9 mouse cellular contexts compared by ENCODE assay signal in genomic region chr12:108834786-108835185, GRCm38 (mm10). TPM values are rescaled to one million over a fixed set of nuclear protein-coding genes. Genes with fewer than 3 reads are reported as not detected.
DNase-seq lines count a peak whose midpoint lies in the region; ATAC-seq lines count a peak whose summit lies in the region.
"Had no signal": no experiment of that assay in that cellular context is flagged by ENCODE, and none has a peak within 500 bp of the region (broad histone marks: within the 10 kb centered on the region; RNA-seq: fewer than 3 reads in every experiment).

No protein-coding gene starts in this region.

- no peak for ATAC-seq in forebrain, embryonic 16.5 days
- no peak for ATAC-seq in lung, embryonic 15.5 days (ENCODE audit: borderline replicate concordance, extremely low read depth, low FRiP score, low TSS enrichment)
- ATAC-seq in CD4-positive, CD25-positive, alpha-beta regulatory T cell, adult 4 months: no peak

- no peaks in the 10 kb centered on the region for H3K27me3 ChIP-seq in forebrain, embryonic 16.5 days (replicated peaks; ENCODE audit: control insufficient read depth, insufficient read depth, low read length)
- H3K27me3 ChIP-seq in lung, embryonic 15.5 days: no peaks in the 10 kb centered on the region

- WGBS in forebrain, embryonic 16.5 days: 28% methylated on average over 5 of the region's 5 CpGs
- 30% methylated on average over 5 of the region's 5 CpGs for WGBS in lung, embryonic 15.5 days

- no peaks in the 10 kb centered on the region for H3K9me3 ChIP-seq in forebrain, embryonic 16.5 days (ENCODE audit: control insufficient read depth, low read length)
- H3K9me3 ChIP-seq in lung, embryonic 15.5 days: no peaks in the 10 kb centered on the region

- peak overlapping the region; percentile 93 for H3K4me3 ChIP-seq in forebrain, embryonic 16.5 days (replicated peaks; ENCODE audit: low read length)
- peak overlapping the region; percentile 76 for H3K4me3 ChIP-seq in lung, embryonic 15.5 days

- H3K27ac ChIP-seq in forebrain, embryonic 16.5 days (ENCODE audit: low read length): no peak overlapping the region
- H3K27ac ChIP-seq in lung, embryonic 15.5 days: no peak overlapping the region
- H3K27ac ChIP-seq: macrophage had no signal

- H3K4me1 ChIP-seq in forebrain, embryonic 16.5 days (replicated peaks; ENCODE audit: control insufficient read depth, insufficient read depth, low read length): peaks cover 42% of the 10 kb centered on the region
- peaks cover 48% of the 10 kb centered on the region for H3K4me1 ChIP-seq in lung, embryonic 15.5 days

- H3K4me2 ChIP-seq in forebrain, embryonic 16.5 days (ENCODE audit: low read length): peak overlapping the region; percentile 88
- peak overlapping the region; percentile 94 for H3K4me2 ChIP-seq in lung, embryonic 15.5 days

- no peaks in the 10 kb centered on the region for H3K36me3 ChIP-seq in forebrain, embryonic 16.5 days (ENCODE audit: control insufficient read depth, insufficient read depth)
- 0 out of 2 replicates have a peak, but pooled peaks cover 2% of the 10 kb centered on the region for H3K36me3 ChIP-seq in lung, embryonic 15.5 days

- peak overlapping the region; percentile 84 for H3K9ac ChIP-seq in forebrain, embryonic 16.5 days (replicated peaks; ENCODE audit: low read depth, low read length)
- peak overlapping the region; percentile 62; the same call in 1 of the 2 replicates for H3K9ac ChIP-seq in lung, embryonic 15.5 days

- peak; percentile 4 for DNase-seq in gastrocnemius, postnatal 10 days
- DNase-seq in gastrocnemius, postnatal 4 days (ENCODE audit: low spot score in 2 of 2): no peak
- peak; percentile 66 for DNase-seq in brain, adult 2 months (ENCODE audit: low read depth, low spot score)
- no peak for DNase-seq in right cerebral cortex, postnatal 4 days
- DNase-seq in embryo, embryonic 9.5 days (ENCODE audit: extremely low spot score): no peak

RNA-seq across cellular contexts. Expression of gene Slc25a29, which starts 0.9 kb away (rescaled TPM):
- 1 to 10 TPM; 4.6 to 4.7 TPM for total RNA-seq in gastrocnemius, postnatal 10 days (2021)
- total RNA-seq in gastrocnemius, postnatal 4 days (2021): 1 to 10 TPM; 3.4 to 5.6 TPM
- polyA plus RNA-seq in forebrain, embryonic 16.5 days (2015; fragmentation: Nextera tagmentation; extraction: Ambion mirVana): 27.6 and 28.6 TPM in 2 replicates
- polyA plus RNA-seq in lung, embryonic 15.5 days (2015; fragmentation: Nextera tagmentation; extraction: Ambion mirVana): 8.0 and 8.6 TPM in 2 replicates
- 1 to 10 TPM; 3.0 to 3.8 TPM for polyA plus RNA-seq in CD4-positive, CD25-positive, alpha-beta regulatory T cell, adult 4 months (2017; shearing (Covaris generic))

RNA-seq across cellular contexts. Expression of gene Slc25a47, which starts 1.1 kb away (rescaled TPM):
- 1 to 10 TPM; 5.2 to 9.1 TPM for total RNA-seq in gastrocnemius, postnatal 10 days (2021)
- 10 to 100 TPM in 1 of 2 experiments, 1 to 10 TPM in 1; 8.6 to 10.5 TPM for total RNA-seq in gastrocnemius, postnatal 4 days (2021)
- polyA plus RNA-seq in forebrain, embryonic 16.5 days (2015; fragmentation: Nextera tagmentation; extraction: Ambion mirVana): 13.5 and 19.1 TPM in 2 replicates
- polyA plus RNA-seq in lung, embryonic 15.5 days (2015; fragmentation: Nextera tagmentation; extraction: Ambion mirVana): 9.7 and 10.1 TPM in 2 replicates
- polyA plus RNA-seq in CD4-positive, CD25-positive, alpha-beta regulatory T cell, adult 4 months (2017; shearing (Covaris generic)): 1 to 10 TPM; 1.2 to 2.6 TPM

RNA-seq across cellular contexts. Expression of gene Yy1, which starts 42.0 kb away (rescaled TPM):
- total RNA-seq in gastrocnemius, postnatal 10 days (2021): 10 to 100 TPM; 25.0 to 35.5 TPM
- 10 to 100 TPM; 36.7 to 43.8 TPM for total RNA-seq in gastrocnemius, postnatal 4 days (2021)
- polyA plus RNA-seq in forebrain, embryonic 16.5 days (2015; fragmentation: Nextera tagmentation; extraction: Ambion mirVana): 14.0 and 15.3 TPM in 2 replicates
- 19.3 and 21.6 TPM in 2 replicates for polyA plus RNA-seq in lung, embryonic 15.5 days (2015; fragmentation: Nextera tagmentation; extraction: Ambion mirVana)
- 10 to 100 TPM; 12.7 to 17.1 TPM for polyA plus RNA-seq in CD4-positive, CD25-positive, alpha-beta regulatory T cell, adult 4 months (2017; shearing (Covaris generic))

RNA-seq across cellular contexts. Expression of gene Wdr25, which starts 58.6 kb away (rescaled TPM):
- 1 to 10 TPM; 4.1 to 5.2 TPM for total RNA-seq in gastrocnemius, postnatal 10 days (2021)
- total RNA-seq in gastrocnemius, postnatal 4 days (2021): 1 to 10 TPM; 5.1 to 5.8 TPM
- 8.6 and 9.1 TPM in 2 replicates for polyA plus RNA-seq in forebrain, embryonic 16.5 days (2015; fragmentation: Nextera tagmentation; extraction: Ambion mirVana)
- 9.8 and 9.9 TPM in 2 replicates for polyA plus RNA-seq in lung, embryonic 15.5 days (2015; fragmentation: Nextera tagmentation; extraction: Ambion mirVana)
- polyA plus RNA-seq in CD4-positive, CD25-positive, alpha-beta regulatory T cell, adult 4 months (2017; shearing (Covaris generic)): 10 to 100 TPM in 1 of 2 experiments, 1 to 10 TPM in 1; 5.7 to 19.2 TPM

RNA-seq across cellular contexts. Expression of gene Wars, which starts 59.2 kb away (rescaled TPM):
- total RNA-seq in gastrocnemius, postnatal 10 days (2021): 10 to 100 TPM; 24.1 to 26.8 TPM
- total RNA-seq in gastrocnemius, postnatal 4 days (2021): 10 to 100 TPM; 33.6 to 39.9 TPM
- polyA plus RNA-seq in forebrain, embryonic 16.5 days (2015; fragmentation: Nextera tagmentation; extraction: Ambion mirVana): 113 and 114 TPM in 2 replicates
- 80.8 and 84.0 TPM in 2 replicates for polyA plus RNA-seq in lung, embryonic 15.5 days (2015; fragmentation: Nextera tagmentation; extraction: Ambion mirVana)
- polyA plus RNA-seq in CD4-positive, CD25-positive, alpha-beta regulatory T cell, adult 4 months (2017; shearing (Covaris generic)): 10 to 100 TPM; 52.8 to 85.9 TPM

Comparison
In these comparisons a context has a peak if more than half of its experiments do, and no peak if none do; other contexts are left out.
1. DNase-seq: peak in gastrocnemius, postnatal 10 days (single experiment) and brain, adult 2 months (single experiment); none in gastrocnemius, postnatal 4 days (0 of 2), right cerebral cortex, postnatal 4 days (single experiment) and embryo, embryonic 9.5 days (single experiment).